18 mouse cellular contexts compared by ENCODE assay signal in genomic region chr2:129178182-129178908, GRCm38 (mm10). TPM values are rescaled to one million over a fixed set of nuclear protein-coding genes. Genes with fewer than 3 reads are reported as not detected.
A peak's percentile ranks its signal among the peaks of the same experiment; 100 is the strongest.
DNase-seq lines count a peak whose midpoint lies in the region; ATAC-seq and TF ChIP-seq lines count a peak whose summit lies in the region.
"Had no signal": no experiment of that assay in that cellular context is flagged by ENCODE, and none has a peak within 500 bp of the region (broad histone marks: within the 10 kb centered on the region; RNA-seq: fewer than 3 reads in every experiment).

No protein-coding gene starts in this region.

- H3K27ac ChIP-seq in ES-E14 (ENCODE audit: insufficient read depth, low read depth, low read length, poor library complexity, severe bottlenecking): peak overlapping the region; percentile 99
- no peak overlapping the region for H3K27ac ChIP-seq in small intestine, adult 2 months (ENCODE audit: insufficient read depth, low read depth, low read length)
- no peak overlapping the region for H3K27ac ChIP-seq in liver, postnatal 0 days (ENCODE audit: low read depth)
- no peak overlapping the region for H3K27ac ChIP-seq in hindbrain, embryonic 12.5 days
- H3K27ac ChIP-seq: embryonic facial prominence, embryonic 10.5 days; forebrain, embryonic 13.5 days; kidney, postnatal 0 days; neural tube, embryonic 13.5 days had no signal

- ATAC-seq in liver, postnatal 0 days: no peak
- ATAC-seq in hindbrain, embryonic 12.5 days (ENCODE audit: low FRiP score): no peak
- ATAC-seq: forebrain, embryonic 13.5 days had no signal

- H3K9me3 ChIP-seq in E14TG2a.4 (ENCODE audit: low read length): no peaks in the 10 kb centered on the region
- no peaks in the 10 kb centered on the region for H3K9me3 ChIP-seq in ES-E14 (ENCODE audit: control insufficient read depth, insufficient read depth, low read depth, low read length)
- H3K9me3 ChIP-seq in liver, postnatal 0 days (ENCODE audit: low read length): no peaks in the 10 kb centered on the region
- no peaks in the 10 kb centered on the region for H3K9me3 ChIP-seq in hindbrain, embryonic 12.5 days (replicated peaks)
- H3K9me3 ChIP-seq: embryonic facial prominence, embryonic 10.5 days; forebrain, embryonic 13.5 days; neural tube, embryonic 13.5 days had no signal

- WGBS in large intestine, adult 2 months: 32% methylated on average over 10 of the region's 10 CpGs
- 37% methylated on average over 10 of the region's 10 CpGs for WGBS in small intestine, adult 2 months
- 48% methylated on average over 10 of the region's 10 CpGs for WGBS in liver, postnatal 0 days (ENCODE audit: insufficient replicate concordance)
- WGBS in hindbrain, embryonic 12.5 days: 51% methylated on average over 10 of the region's 10 CpGs

- in situ Hi-C loops in ES-E14 (cut with MboI; ENCODE audit: low sequenced_read_pairs in 2 of 2, unreplicated experiment in 2 of 2): loop anchor here in 1 of 2 experiments (10.0 kb wide), 1 partner anchor 76 kb away; no protein-coding TSS in a partner anchor

- no peak for TF ChIP-seq POLR2A in small intestine, adult 2 months (IDR thresholded peaks at IDR 0.05; ENCODE audit: low read depth, low read length)

- H3K4me1 ChIP-seq in E14TG2a.4 (replicated peaks; ENCODE audit: low read depth, low read length) (peaks cover 90% of the 10 kb centered on the region), ES-E14 (ENCODE audit: control insufficient read depth in 2 of 2, insufficient read depth in 2 of 2, low read length in 2 of 2, poor library complexity in 1 of 2) (peaks cover 12 to 21% of the 10 kb centered on the region in 2 experiments; a peak in 3 of 4 replicates)
- no peaks in the 10 kb centered on the region; the same call in 1 of the 2 replicates for H3K4me1 ChIP-seq in small intestine, adult 2 months (ENCODE audit: control insufficient read depth, insufficient read depth, insufficient read length, low read length)
- H3K4me1 ChIP-seq in liver, postnatal 0 days (ENCODE audit: insufficient read depth): peaks cover 9% of the 10 kb centered on the region
- H3K4me1 ChIP-seq in hindbrain, embryonic 12.5 days: no peaks in the 10 kb centered on the region
- H3K4me1 ChIP-seq: forebrain, embryonic 13.5 days; neural tube, embryonic 13.5 days had no signal

- H3K36me3 ChIP-seq in E14TG2a.4 (ENCODE audit: insufficient read depth, low read length) (no peaks in the 10 kb centered on the region), ES-E14 (ENCODE audit: control insufficient read depth, insufficient read depth, low read length, poor library complexity, severe bottlenecking) (no peaks in the 10 kb centered on the region)
- H3K36me3 ChIP-seq in small intestine, adult 2 months (ENCODE audit: control insufficient read depth, insufficient read depth, low read length): no peaks in the 10 kb centered on the region
- H3K36me3 ChIP-seq in liver, postnatal 0 days (replicated peaks; ENCODE audit: insufficient read depth, low read length): no peaks in the 10 kb centered on the region
- no peaks in the 10 kb centered on the region for H3K36me3 ChIP-seq in hindbrain, embryonic 12.5 days
- H3K36me3 ChIP-seq: embryonic facial prominence, embryonic 10.5 days; neural tube, embryonic 13.5 days had no signal

- H3K27me3 ChIP-seq in E14TG2a.4 (ENCODE audit: insufficient read depth, low read length): no peaks in the 10 kb centered on the region
- H3K27me3 ChIP-seq in small intestine, adult 2 months (ENCODE audit: control insufficient read depth, insufficient read depth, low read length): no peaks in the 10 kb centered on the region
- no peaks in the 10 kb centered on the region for H3K27me3 ChIP-seq in liver, postnatal 0 days (ENCODE audit: insufficient read depth, low read length)
- H3K27me3 ChIP-seq in hindbrain, embryonic 12.5 days: no peaks in the 10 kb centered on the region
- H3K27me3 ChIP-seq: forebrain, embryonic 13.5 days; neural tube, embryonic 13.5 days had no signal

- H3K9ac ChIP-seq in ES-E14 (ENCODE audit: insufficient read depth, low read depth, low read length, poor library complexity, severe bottlenecking): peak overlapping the region; percentile 57
- no peak overlapping the region for H3K9ac ChIP-seq in liver, postnatal 0 days (replicated peaks)
- no peak overlapping the region for H3K9ac ChIP-seq in hindbrain, embryonic 12.5 days
- H3K9ac ChIP-seq: forebrain, embryonic 13.5 days; neural tube, embryonic 13.5 days had no signal

- DNase-seq in ES-E14 (ENCODE audit: low read depth, low spot score): peak; percentile 72
- DNase-seq in large intestine, adult 2 months (ENCODE audit: low read depth, low spot score): peak; percentile 57
- DNase-seq in urinary bladder, adult 2 months (ENCODE audit: low spot score): no peak
- no peak for DNase-seq in liver, postnatal 0 days
- DNase-seq in adrenal gland, adult (ENCODE audit: inconsistent age in 2 of 2, low spot score in 1 of 2): no peak
- DNase-seq: adrenal gland, adult 2 months; gastrocnemius, postnatal 25 days; kidney, adult 11 months; layer of hippocampus, adult 9-11 months; thymus, postnatal 36 days had no signal

- peak overlapping the region; percentile 57 for H3K4me3 ChIP-seq in E14TG2a.4 (replicated peaks; ENCODE audit: low read length)
- peak overlapping the region; percentile 27 to 47 for H3K4me3 ChIP-seq in ES-E14 (ENCODE audit: insufficient read depth in 1 of 2, low read depth in 1 of 2, low read length in 2 of 2, poor library complexity in 1 of 2, severe bottlenecking in 1 of 2)
- H3K4me3 ChIP-seq in small intestine, adult 2 months (ENCODE audit: low read depth, low read length): peak overlapping the region; percentile 43
- H3K4me3 ChIP-seq in liver, postnatal 0 days (ENCODE audit: low read depth, low read length): no peak overlapping the region
- no peak overlapping the region for H3K4me3 ChIP-seq in hindbrain, embryonic 12.5 days
- H3K4me3 ChIP-seq: embryonic facial prominence, embryonic 10.5 days; forebrain, embryonic 13.5 days; neural tube, embryonic 13.5 days had no signal

- H3K4me2 ChIP-seq in liver, postnatal 0 days (ENCODE audit: low read depth, low read length): no peak overlapping the region
- no peak overlapping the region for H3K4me2 ChIP-seq in hindbrain, embryonic 12.5 days (replicated peaks)
- H3K4me2 ChIP-seq: forebrain, embryonic 13.5 days; midbrain, embryonic 11.5 days; neural tube, embryonic 13.5 days had no signal

- no peak for TF ChIP-seq EP300 in liver, postnatal 0 days (IDR thresholded peaks at IDR 0.05; ENCODE audit: low read depth)

- TF ChIP-seq CTCF in E14TG2a.4 (conservative IDR thresholded peaks at IDR 0.05; ENCODE audit: low read length): no peak
- TF ChIP-seq CTCF in small intestine, adult 2 months (IDR thresholded peaks at IDR 0.05; ENCODE audit: extremely low read depth, insufficient read length, insufficient replicate concordance, low read depth, low read length): no peak
- no peak for TF ChIP-seq CTCF in liver, postnatal 0 days (IDR thresholded peaks at IDR 0.05; ENCODE audit: low read depth)

TF ChIP-seq in ES-E14, 5 proteins besides CTCF, POLR2A, EP300 and RAD21:
- TF ChIP-seq HCFC1 (IDR thresholded peaks at IDR 0.05; ENCODE audit: borderline replicate concordance, insufficient read depth, low read length) (no peak), CHD2 (IDR thresholded peaks at IDR 0.05; ENCODE audit: low read depth, low read length) (peak; percentile 64; the same call in 1 of the 2 replicates)

RNA-seq across cellular contexts. Expression of gene Slc20a1, which starts 20.2 kb away (rescaled TPM):
- 309 and 509 TPM in 2 replicates for total RNA-seq in ES-E14 (2012; rRNA removed)
- polyA plus RNA-seq in large intestine, adult 2 months (2012; rRNA removed): 10.1 and 10.2 TPM in 2 replicates
- polyA plus RNA-seq in small intestine, adult 2 months (2012; rRNA removed): 4.8 and 6.6 TPM in 2 replicates
- polyA plus RNA-seq in urinary bladder, adult 2 months (2012; rRNA removed): 26.0 and 34.4 TPM in 2 replicates
- 20.2 and 24.9 TPM in 2 replicates for polyA plus RNA-seq in liver, postnatal 0 days (2015; fragmentation: Nextera tagmentation; extraction: Ambion mirVana)
- polyA plus RNA-seq in hindbrain, embryonic 12.5 days (2016; fragmentation: Nextera tagmentation; extraction: Ambion mirVana): 49.3 and 53.1 TPM in 2 replicates

RNA-seq across cellular contexts. Expression of gene Chchd5, which starts 48.8 kb away (rescaled TPM):
- total RNA-seq in ES-E14 (2012; rRNA removed): 37.0 and 38.8 TPM in 2 replicates
- 21.6 and 21.7 TPM in 2 replicates for polyA plus RNA-seq in large intestine, adult 2 months (2012; rRNA removed)
- polyA plus RNA-seq in small intestine, adult 2 months (2012; rRNA removed): 9.7 and 21.0 TPM in 2 replicates
- 19.4 and 19.5 TPM in 2 replicates for polyA plus RNA-seq in urinary bladder, adult 2 months (2012; rRNA removed)
- polyA plus RNA-seq in liver, postnatal 0 days (2015; fragmentation: Nextera tagmentation; extraction: Ambion mirVana): 12.8 and 13.0 TPM in 2 replicates
- 22.3 and 24.6 TPM in 2 replicates for polyA plus RNA-seq in hindbrain, embryonic 12.5 days (2016; fragmentation: Nextera tagmentation; extraction: Ambion mirVana)

Comparison
In these comparisons a context has a peak if more than half of its experiments do, and no peak if none do; other contexts are left out.
1. H3K4me3 ChIP-seq: peak in E14TG2a.4 (single experiment), ES-E14 (2 of 2) and small intestine, adult 2 months (single experiment); none in liver, postnatal 0 days (single experiment) and hindbrain, embryonic 12.5 days (single experiment).
2. DNase-seq: peak in ES-E14 (single experiment) and large intestine, adult 2 months (single experiment); none in urinary bladder, adult 2 months (single experiment), liver, postnatal 0 days (single experiment) and adrenal gland, adult (0 of 2).